13 mouse cellular contexts compared by ENCODE assay signal in the genomic region with DNA sequence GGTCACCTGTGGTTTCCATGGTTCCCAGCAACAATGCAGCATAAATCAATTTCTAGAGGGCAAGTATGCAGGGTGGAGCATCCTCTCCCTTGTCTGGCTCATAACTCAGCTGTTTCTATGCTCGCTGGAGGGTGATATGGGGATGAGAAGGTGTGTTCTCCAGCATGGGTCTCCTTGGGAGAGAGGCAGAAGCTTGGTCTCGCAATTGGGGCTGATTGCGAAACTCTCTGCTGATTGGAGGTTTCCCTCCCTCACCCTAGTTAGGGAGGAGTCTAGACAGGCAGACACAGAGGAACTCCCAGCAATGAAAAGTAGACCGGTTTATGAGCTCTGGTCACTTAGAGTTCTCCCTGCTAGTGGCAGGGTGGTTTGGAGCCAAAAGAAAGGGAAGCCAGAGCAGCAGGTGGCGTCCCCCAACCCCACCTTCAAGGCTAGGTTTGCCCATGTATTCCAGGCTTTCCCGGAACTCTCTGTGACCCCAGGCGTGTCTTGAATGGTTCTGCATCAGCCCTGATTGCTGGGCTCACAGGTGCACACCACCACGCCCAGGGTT. TPM values are rescaled to one million over a fixed set of nuclear protein-coding genes. Genes with fewer than 3 reads are reported as not detected.
A peak's percentile ranks its signal among the peaks of the same experiment; 100 is the strongest.
DNase-seq lines count a peak whose midpoint lies in the region; ATAC-seq lines count a peak whose summit lies in the region.
"Had no signal": no experiment of that assay in that cellular context is flagged by ENCODE, and none has a peak within 500 bp of the region (broad histone marks: within the 10 kb centered on the region; RNA-seq: fewer than 3 reads in every experiment).

No protein-coding gene starts in this region.

- WGBS in forebrain, embryonic 11.5 days, result 69% methylated on average over 8 of the region's 8 CpGs

- ATAC-seq in forebrain, embryonic 11.5 days (replicated peaks; ENCODE audit: low FRiP score), result no peak
- ATAC-seq: hindbrain, embryonic 16.5 days; midbrain, embryonic 15.5 days had no signal

- no peaks in the 10 kb centered on the region for H3K36me3 ChIP-seq in forebrain, embryonic 11.5 days (ENCODE audit: control insufficient read depth, insufficient read depth, low read length)
- H3K36me3 ChIP-seq: midbrain, embryonic 15.5 days had no signal

- no peak overlapping the region for H3K9ac ChIP-seq in forebrain, embryonic 11.5 days (ENCODE audit: low read length)
- H3K9ac ChIP-seq: midbrain, embryonic 15.5 days had no signal

- no peaks in the 10 kb centered on the region for H3K27me3 ChIP-seq in forebrain, embryonic 11.5 days (ENCODE audit: control insufficient read depth, insufficient read depth, low read length)
- H3K27me3 ChIP-seq: midbrain, embryonic 15.5 days had no signal

- H3K9me3 ChIP-seq in forebrain, embryonic 11.5 days (ENCODE audit: control insufficient read depth, low read length), result no peaks in the 10 kb centered on the region
- H3K9me3 ChIP-seq: midbrain, embryonic 15.5 days had no signal

- no peaks in the 10 kb centered on the region for H3K4me1 ChIP-seq in forebrain, embryonic 11.5 days (replicated peaks; ENCODE audit: control insufficient read depth, insufficient read depth, low read length)
- H3K4me1 ChIP-seq: midbrain, embryonic 15.5 days had no signal

- no peak overlapping the region for H3K27ac ChIP-seq in forebrain, embryonic 11.5 days (ENCODE audit: low read depth, low read length)
- H3K27ac ChIP-seq: heart, adult 2 months; left cerebral cortex, adult 2 months; midbrain, embryonic 15.5 days had no signal

- no peak overlapping the region for H3K4me3 ChIP-seq in forebrain, embryonic 11.5 days (ENCODE audit: low read depth, low read length)
- H3K4me3 ChIP-seq: heart, adult 2 months; left cerebral cortex, adult 2 months; midbrain, embryonic 15.5 days had no signal

- peak; percentile 43 for DNase-seq in adrenal gland, adult 2 months
- DNase-seq in adrenal gland, postnatal 25 days, result no peak
- DNase-seq in 3T3-L1 (ENCODE audit: low read depth, low spot score), result peak; percentile 74
- DNase-seq in gonadal fat pad, adult 2 months (ENCODE audit: low read depth), result peak; percentile 58
- peak; percentile 31 for DNase-seq in lung, postnatal 14 days
- no peak for DNase-seq in MN1 (ENCODE audit: low spot score)
- DNase-seq in testis, postnatal 14 days (ENCODE audit: low spot score), result no peak
- DNase-seq in forebrain, embryonic 11.5 days (ENCODE audit: low spot score), result no peak
- DNase-seq: B cell, adult 2 months had no signal

- H3K4me2 ChIP-seq in forebrain, embryonic 11.5 days (ENCODE audit: low read depth, low read length, severe bottlenecking), result no peak overlapping the region
- H3K4me2 ChIP-seq: midbrain, embryonic 15.5 days had no signal

RNA-seq across cellular contexts. Expression of a gene that starts 30.5 kb away (rescaled TPM):
- total RNA-seq in adrenal gland, adult 2 months (2021), result under 1 TPM in 1 of 2 experiments, not detected in 1; 0.21 TPM
- 0.02 and 0.11 TPM in 2 replicates for polyA plus RNA-seq in adrenal gland, adult 2 months (2012; rRNA removed)
- 0.30 and 0.38 TPM in 2 replicates for total RNA-seq in adrenal gland, postnatal 25 days (2021)
- 2.1 and 2.8 TPM in 2 replicates for polyA plus RNA-seq in gonadal fat pad, adult 2 months (2012; rRNA removed)
- polyA plus RNA-seq in forebrain, embryonic 11.5 days (2014; fragmentation: Nextera tagmentation; extraction: Ambion mirVana), result 0.12 and 0.19 TPM in 2 replicates

Comparison
In these comparisons a context has a peak if more than half of its experiments do, and no peak if none do; other contexts are left out.
1. DNase-seq: peak in adrenal gland, adult 2 months (single experiment), 3T3-L1 (single experiment), gonadal fat pad, adult 2 months (single experiment) and lung, postnatal 14 days (single experiment); none in adrenal gland, postnatal 25 days (single experiment), MN1 (single experiment), testis, postnatal 14 days (single experiment) and forebrain, embryonic 11.5 days (single experiment).